Mouse (Mus musculus): Measurements from ENCODE around the gene Zfp442. TPM values are rescaled to one million over a fixed set of nuclear protein-coding genes. Genes with fewer than 3 reads are reported as not detected.
A peak's percentile ranks its signal among the peaks of the same experiment; 100 is the strongest.
"Not testable (repeated sequence)": the region's sequence is repeated elsewhere in the genome, so short reads cannot be mapped to it uniquely, and the experiment has no call there.

The Zfp442 gene
- polyA plus RNA-seq, 1 experiment from 2014 or later: 4.4 TPM

DNA sequence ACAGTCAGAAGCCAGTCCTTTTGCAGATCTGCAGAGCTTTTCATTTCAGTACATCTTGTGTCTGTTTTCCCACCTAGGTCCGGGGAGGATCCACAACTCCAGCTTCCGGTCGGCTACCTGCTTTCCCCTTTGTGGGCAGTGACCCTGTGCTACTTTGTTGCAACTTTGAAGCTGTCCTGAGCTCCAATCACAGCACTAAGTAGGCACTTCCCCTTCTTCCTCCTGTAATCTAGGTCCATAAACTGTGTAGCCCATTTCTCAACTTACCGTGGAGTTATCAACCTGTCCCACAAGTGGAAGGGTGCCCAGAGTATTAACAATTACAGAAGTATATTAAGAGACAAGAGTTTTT, 88.4 kb downstream of the Zfp442 start:
- H3K4me3 ChIP-seq (ENCODE audit: low read depth, low read length): peak overlapping the region; percentile 60
- ATAC-seq (replicated peaks; ENCODE audit: insufficient number of reproducible peaks, low FRiP score, low TSS enrichment): peak; percentile 19; the same call in 1 of the 2 replicates
- H3K4me2 ChIP-seq: peak overlapping the region; percentile 56
- WGBS (ENCODE audit: insufficient replicate concordance): 12% methylated on average over 4 of the region's 4 CpGs
- H3K9me3 ChIP-seq (replicated peaks; ENCODE audit: control insufficient read depth, low read length): no peaks in the 10 kb centered on the region
- H3K36me3 ChIP-seq (ENCODE audit: control insufficient read depth, insufficient read depth, low read length): no peaks in the 10 kb centered on the region
- peak overlapping the region; percentile 58; the same call in 1 of the 2 replicates for H3K27ac ChIP-seq (ENCODE audit: low read depth, low read length)
- H3K9ac ChIP-seq (ENCODE audit: low read depth, low read length): peak overlapping the region; percentile 76
- H3K27me3 ChIP-seq (ENCODE audit: control insufficient read depth, insufficient read depth, low read length): no peaks in the 10 kb centered on the region
- H3K4me1 ChIP-seq (ENCODE audit: control insufficient read depth, insufficient read depth, low read length): no peaks in the 10 kb centered on the region

DNA sequence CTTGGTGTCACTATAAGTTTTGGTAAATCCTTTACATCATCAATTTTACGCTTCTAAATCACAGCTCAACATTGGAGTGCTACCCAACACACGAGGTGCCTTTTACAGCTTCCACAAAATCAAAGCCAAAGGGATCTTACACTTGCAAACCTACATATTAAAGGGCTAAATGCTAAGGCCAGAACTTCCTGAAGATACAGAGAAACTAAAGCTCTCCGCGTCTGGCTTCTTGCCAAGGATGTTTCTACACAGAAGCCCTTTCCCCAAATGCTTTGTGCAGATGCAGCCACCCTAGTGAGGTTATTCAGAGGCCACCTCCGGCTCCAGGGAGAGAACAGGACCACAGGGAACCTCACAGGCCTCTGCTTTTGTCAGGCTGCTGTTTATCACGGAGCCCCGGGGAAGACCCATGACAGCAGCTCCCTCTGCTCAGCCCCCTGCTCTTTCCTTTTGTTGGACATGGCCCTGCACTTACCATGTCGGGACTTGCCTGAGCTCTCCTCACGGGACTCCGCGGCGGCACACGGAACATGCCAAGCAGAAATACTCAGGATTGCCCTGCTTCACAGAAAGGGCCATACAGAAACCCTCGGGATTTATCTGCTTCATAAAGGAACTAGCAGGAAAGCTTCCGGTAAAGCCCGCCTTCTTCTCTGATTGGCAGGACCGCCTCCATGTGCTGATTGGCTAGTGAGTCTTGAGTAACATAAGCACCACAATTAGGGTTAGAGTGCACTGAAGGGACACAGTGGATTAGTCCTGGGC, 89.0 kb downstream of the Zfp442 start, which contains the start of gene 3300002I08Rik:
TSS of gene 3300002I08Rik (minus strand) at position 653 of the 765 bp plus-strand sequence.
- WGBS (ENCODE audit: insufficient replicate concordance): 3% methylated on average over 16 of the region's 17 CpGs
- H3K36me3 ChIP-seq (ENCODE audit: control insufficient read depth, insufficient read depth, low read length); H3K9me3 ChIP-seq (replicated peaks; ENCODE audit: control insufficient read depth, low read length); H3K4me1 ChIP-seq (ENCODE audit: control insufficient read depth, insufficient read depth, low read length); H3K27me3 ChIP-seq (ENCODE audit: control insufficient read depth, insufficient read depth, low read length): not testable (repeated sequence)
- peak within 1 kb of the TSS; percentile 56 for H3K4me2 ChIP-seq
- peak within 1 kb of the TSS; percentile 60 for H3K4me3 ChIP-seq (ENCODE audit: low read depth, low read length)
- peak; percentile 96 for ATAC-seq (replicated peaks; ENCODE audit: insufficient number of reproducible peaks, low FRiP score, low TSS enrichment)
- H3K27ac ChIP-seq (ENCODE audit: low read depth, low read length): peak within 1 kb of the TSS; percentile 58; the same call in 1 of the 2 replicates
- H3K9ac ChIP-seq (ENCODE audit: low read depth, low read length): peak within 1 kb of the TSS; percentile 76

Other genes starting within 250 kb of the Zfp442 start
- 4.4 and 5.9 TPM in 2 replicates for gene Zfp937, start 233.4 kb downstream of the Zfp442 start, polyA plus RNA-seq (2014; fragmentation: Nextera tagmentation; extraction: Ambion mirVana)
- 1.8 and 2.7 TPM in 2 replicates for gene Gm21994, start 195.9 kb downstream of the Zfp442 start, polyA plus RNA-seq (2014; fragmentation: Nextera tagmentation; extraction: Ambion mirVana)
- 0.04 TPM in 1 of 2 replicates, not detected in the other for gene Gm14124, start 194.0 kb downstream of the Zfp442 start, polyA plus RNA-seq (2014; fragmentation: Nextera tagmentation; extraction: Ambion mirVana)
- gene Gm10130, start 127.8 kb downstream of the Zfp442 start, polyA plus RNA-seq (2014; fragmentation: Nextera tagmentation; extraction: Ambion mirVana): 2.3 and 2.8 TPM in 2 replicates
- gene 3300002I08Rik, start 88.7 kb downstream of the Zfp442 start, polyA plus RNA-seq (2014; fragmentation: Nextera tagmentation; extraction: Ambion mirVana): 5.0 and 6.1 TPM in 2 replicates
- gene Zfp345, start 33.6 kb upstream of the Zfp442 start, polyA plus RNA-seq (2014; fragmentation: Nextera tagmentation; extraction: Ambion mirVana): 0.06 and 0.31 TPM in 2 replicates
- gene Cst7, start 118.9 kb upstream of the Zfp442 start, polyA plus RNA-seq (2014; fragmentation: Nextera tagmentation; extraction: Ambion mirVana): 0.38 and 0.59 TPM in 2 replicates
- gene Apmap, start 157.1 kb upstream of the Zfp442 start, polyA plus RNA-seq (2014; fragmentation: Nextera tagmentation; extraction: Ambion mirVana): 31.1 and 35.2 TPM in 2 replicates
- gene Acss1, start 217.0 kb upstream of the Zfp442 start, polyA plus RNA-seq (2014; fragmentation: Nextera tagmentation; extraction: Ambion mirVana): 14.8 and 16.8 TPM in 2 replicates
- gene Vsx1, start 237.9 kb upstream of the Zfp442 start, polyA plus RNA-seq (2014; fragmentation: Nextera tagmentation; extraction: Ambion mirVana): not detected in 2 replicates